Mouse (Mus musculus) megakaryocyte, embryonic 14.5 days (primary cell): ENCODE measurements around the gene Atg7.

Experiments
- FLI1 ChIP-seq: IDR thresholded peaks from 2 replicates; pipeline ENCODE4 v1.6.1; 2012; ENCODE audit warnings: low read length, inconsistent platforms, mixed read lengths
- GATA1 ChIP-seq: IDR thresholded peaks from 3 replicates; pipeline ENCODE4 v1.6.1; 2012; ENCODE audit warnings: mixed read lengths, low read length, inconsistent platforms, borderline replicate concordance

DNA sequence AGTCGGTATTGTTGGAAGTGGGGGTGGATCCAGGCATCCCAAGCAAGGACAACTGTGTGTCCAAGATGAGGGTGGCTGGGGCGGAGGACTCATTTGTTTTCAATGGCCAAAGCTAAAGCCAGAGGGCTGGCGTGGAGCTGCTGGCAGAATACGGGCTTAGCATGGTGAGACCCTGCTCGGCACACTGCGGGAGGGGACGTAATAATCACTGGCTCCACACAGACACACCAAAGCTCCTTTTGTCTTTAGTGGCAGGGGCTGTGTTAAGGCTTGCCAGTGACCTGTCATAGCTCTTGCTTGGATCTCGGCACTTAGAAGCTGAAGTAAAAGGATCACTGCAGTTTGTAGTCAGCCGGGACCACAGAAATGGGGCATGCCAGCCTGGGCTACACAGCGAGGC is 257.3 kb downstream of the Atg7 start:
- no peak for TF ChIP-seq GATA1
- no peak for TF ChIP-seq FLI1
